Mouse (Mus musculus) embryonic fibroblast, embryonic 13.5 days (primary cell): ENCODE data around the gene Pinlyp.

Source experiments
- CTCF ChIP-seq: IDR thresholded peaks from 2 replicates; pipeline ENCODE4 v1.5.1; 2011; ENCODE audit warnings: mild to moderate bottlenecking, control low read depth, low read length, moderate library complexity, borderline replicate concordance; ENCODE audit not compliant: insufficient read depth
- POLR2A ChIP-seq: IDR thresholded peaks from 2 replicates; pipeline ENCODE4 v1.6.1; 2011; ENCODE audit warnings: low read depth, mild to moderate bottlenecking, control low read depth, low read length, moderate library complexity

- no peak for TF ChIP-seq POLR2A
- no peak for TF ChIP-seq CTCF
These were observed 19.7 kb upstream of the Pinlyp start for GRCm38 (mm10) chr7:24565627-24566026.
